Mouse (Mus musculus): Measurements from ENCODE around the gene Nop56.

Gene Nop56

DNA sequence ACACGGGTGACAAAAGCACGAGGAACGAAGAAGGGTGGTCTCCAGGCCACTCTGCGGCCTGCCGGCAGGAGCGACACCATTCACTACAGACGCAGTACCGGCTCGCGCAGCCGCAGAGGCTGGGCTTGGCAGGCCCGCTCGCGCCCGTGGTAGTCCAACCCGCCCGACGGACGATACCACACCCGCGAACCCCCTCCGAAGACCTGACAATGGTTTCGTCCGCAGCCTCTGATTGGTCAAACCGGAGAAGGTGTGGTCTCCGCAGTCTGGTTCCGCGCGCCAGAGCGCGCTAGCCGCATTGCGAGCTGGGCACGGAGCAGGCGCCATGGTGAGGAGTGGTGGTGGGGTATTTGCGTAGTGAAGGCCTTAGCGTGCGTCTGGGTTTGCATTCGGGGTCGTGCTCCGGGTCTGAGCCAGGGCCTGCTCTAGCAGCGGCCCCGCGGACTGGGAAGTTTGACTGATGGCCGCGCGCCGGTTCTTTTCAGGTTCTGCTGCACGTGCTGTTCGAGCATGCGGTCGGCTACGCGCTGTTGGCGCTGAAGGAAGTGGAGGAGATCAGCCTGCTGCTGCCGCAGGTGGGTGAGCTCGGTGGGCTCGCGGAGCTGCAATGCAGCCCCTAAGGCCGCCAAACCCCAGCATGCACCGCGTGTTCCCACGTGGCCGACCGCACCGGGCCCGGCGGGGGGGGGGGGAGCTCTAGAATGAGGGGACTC is at the start of gene Nop56:
Nop56 (plus strand) TSS at position 282 of the 713 bp plus-strand sequence.
- peak; percentile 98 for DNase-seq

DNA sequence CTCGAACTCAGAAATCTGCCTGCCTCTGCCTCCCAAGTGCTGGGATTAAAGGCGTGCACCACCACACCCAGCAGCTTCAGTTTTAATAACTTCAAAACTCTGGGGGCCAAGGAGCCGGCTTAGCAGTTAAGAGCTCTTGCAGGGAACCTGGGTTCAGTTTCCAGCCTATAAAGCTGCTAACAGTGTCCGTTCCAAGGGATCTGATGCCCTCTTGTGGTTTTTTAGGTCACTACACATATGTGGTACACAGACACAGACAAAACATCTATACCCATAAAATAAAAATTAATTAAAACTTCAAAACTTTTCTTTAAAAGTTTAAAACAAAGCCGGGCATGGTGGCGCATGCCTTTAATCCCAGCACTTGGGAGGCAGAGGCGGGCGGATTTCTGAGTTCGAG is 27.3 kb upstream of the Nop56 start:
- DNase-seq, result peak; percentile 12

DNA sequence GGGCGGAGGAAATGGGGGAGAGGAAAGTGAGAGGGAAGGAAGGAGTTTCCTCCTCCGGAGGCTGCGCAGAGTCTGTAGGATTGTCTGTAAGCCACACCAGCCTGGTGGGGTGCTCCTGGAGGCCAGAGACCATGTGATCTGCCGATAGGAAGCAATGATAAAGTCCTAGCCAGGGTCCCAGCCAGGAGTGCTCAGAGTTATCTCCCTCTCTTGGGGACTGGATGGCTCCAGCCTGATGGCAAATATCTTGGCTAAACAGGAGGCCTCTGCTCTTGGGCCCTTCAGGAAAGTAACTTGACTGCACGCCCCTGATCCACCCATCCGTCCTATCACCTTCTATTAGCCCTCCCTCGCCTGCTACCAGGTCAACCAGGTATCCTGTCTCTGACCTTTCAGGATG is 26.0 kb upstream of the Nop56 start:
- no peak for DNase-seq

DNA sequence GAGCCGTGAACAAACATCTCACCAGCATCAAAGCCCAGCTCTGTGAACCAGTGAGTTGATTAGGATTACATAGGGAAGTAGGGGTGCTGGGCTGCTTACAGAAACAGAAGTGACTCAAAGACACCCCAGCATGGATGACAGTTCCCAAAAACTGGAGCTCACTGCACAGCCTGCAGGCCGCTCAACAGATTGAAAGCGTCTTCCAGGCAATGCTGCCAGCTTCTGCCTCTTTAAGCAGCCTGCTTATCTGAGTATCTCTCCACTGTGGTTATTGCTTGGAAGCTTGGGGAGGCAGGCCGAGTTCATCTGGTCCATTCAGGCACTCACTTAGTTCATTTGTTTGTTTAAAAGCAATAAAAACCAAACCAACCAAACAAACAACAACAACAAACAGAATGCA is 17.5 kb upstream of the Nop56 start:
- no peak for DNase-seq

DNA sequence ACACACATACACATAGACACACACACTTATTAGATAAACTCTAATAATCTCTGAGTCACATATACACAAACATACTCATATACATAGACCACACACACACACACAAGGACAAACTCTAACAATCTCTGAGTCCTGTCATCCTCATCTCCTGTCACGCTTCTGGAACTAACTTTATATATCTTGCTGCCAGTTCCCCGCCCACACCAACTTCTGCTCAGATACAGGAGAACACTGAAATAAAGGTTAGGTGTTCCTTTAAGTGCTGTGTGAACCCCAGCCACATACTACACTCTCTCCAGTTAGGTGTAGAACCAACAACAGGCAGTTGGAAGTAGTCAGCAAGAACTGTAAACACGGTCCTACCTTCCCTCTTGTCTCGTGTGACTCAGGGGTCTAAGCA is 13.4 kb upstream of the Nop56 start:
- DNase-seq, result no peak

DNA sequence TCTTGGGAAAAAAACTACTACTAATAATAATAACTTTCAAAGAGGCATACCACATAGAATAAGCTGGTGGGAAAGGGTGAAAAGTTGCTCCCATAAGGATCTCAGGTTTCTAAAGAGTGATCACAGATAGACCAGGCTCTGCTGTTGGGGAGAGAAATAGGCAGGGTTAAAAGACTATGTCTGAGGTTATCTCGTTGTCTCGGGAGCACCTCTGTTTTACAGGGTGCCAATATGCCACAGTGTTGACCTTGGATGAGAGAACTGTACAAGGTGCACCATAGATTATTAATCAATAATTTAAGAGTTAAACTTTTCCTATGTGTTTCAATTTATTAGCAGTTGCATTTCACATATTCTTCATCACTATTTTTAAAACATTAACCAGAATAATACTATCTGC is 12.3 kb upstream of the Nop56 start:
- DNase-seq, result no peak

DNA sequence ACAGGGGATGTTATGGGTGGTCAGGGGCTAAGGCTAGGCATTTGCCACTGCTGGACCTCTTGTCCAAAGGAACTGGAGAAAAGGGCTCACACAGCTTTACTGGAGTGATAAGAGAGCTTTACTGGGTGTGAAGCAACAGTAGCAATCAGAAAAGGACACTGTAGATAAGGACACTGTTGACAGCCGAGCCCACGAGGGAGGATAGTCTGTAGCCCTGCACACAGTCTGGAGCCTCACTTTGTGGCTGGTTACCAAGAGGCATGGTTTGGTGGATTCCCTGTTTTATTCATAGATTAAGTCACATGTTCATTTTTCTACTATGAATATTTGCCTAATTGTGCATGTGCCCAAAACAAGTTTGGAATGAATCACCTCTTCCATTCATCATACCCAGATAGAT is 11.8 kb upstream of the Nop56 start:
- no peak for DNase-seq

DNA sequence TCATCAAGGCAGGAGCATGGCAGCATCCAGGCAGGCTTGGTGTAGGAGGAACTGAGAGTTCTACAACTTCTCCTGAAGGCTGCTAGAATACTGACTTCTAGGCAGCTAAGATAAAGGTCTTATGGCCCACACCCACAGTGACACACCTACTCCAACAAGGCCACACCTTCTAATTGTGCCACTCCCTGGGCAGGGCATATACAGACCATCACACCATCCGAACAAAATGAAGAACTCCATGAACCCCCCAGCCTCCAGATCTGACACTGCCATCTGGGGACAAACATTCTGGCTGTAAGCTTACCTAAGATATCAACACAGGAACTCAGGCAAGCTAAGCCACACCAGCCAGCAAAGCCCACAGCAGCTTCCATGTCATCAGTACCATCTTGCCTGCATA is 8.7 kb upstream of the Nop56 start:
- DNase-seq, result no peak

DNA sequence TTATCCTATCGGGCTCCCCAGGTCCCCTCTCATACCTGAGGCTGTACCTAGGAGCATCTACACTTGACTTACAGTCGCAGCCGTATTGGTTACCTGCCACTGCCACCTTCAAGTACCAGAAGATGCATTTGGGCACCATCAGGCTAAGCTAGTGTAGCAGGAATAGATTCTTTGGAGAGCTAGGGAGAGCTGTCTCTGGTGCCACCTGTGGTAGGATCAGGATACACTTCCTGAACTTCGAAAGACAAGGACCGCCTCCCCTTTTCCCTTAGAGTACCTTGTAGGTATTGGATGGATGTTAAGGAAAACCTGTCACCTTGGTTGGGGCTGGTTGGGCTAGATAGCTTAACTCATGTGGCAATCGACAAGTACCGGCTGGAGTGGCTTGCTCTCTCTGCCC is 6.2 kb upstream of the Nop56 start:
- no peak for DNase-seq

DNA sequence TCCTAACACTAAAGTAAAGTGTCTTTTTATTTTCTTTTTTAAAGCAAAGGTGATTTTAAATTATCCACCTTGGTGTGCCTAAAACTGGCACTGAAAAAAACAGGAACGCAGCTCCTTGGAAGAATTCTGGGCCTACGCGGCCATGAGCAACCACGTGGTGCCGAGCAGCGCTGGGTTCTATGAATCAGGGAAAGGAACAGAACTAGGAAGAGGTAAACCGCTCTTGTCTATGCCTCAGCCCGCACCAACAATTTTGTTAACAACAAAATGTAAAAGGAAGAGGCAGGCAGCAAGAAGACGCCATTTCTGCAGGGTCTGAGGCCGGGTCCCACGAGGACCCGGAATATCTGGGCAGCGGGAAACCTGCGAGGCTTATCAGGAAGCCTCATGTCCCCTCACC is 498 bp upstream of the Nop56 start:
- DNase-seq, result no peak

DNA sequence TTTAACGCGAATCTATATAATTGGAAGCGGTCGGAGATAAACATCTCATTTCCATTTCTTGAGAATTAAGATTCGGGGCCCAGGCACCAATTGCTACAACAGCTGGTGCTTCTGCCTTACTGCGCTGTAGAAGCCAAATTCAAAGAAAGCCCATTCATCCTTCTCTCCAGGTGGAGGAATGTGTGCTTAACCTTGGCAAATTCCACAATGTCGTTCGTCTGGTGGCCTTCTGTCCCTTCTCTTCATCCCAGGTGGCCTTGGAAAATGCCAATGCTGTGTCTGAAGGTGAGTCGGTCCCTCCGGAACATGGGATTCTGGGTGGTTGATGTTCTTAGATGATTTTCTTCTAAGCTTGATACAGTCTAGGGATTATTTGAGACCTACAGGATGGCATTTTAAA is 632 bp downstream of the Nop56 start:
- DNase-seq, result no peak

DNA sequence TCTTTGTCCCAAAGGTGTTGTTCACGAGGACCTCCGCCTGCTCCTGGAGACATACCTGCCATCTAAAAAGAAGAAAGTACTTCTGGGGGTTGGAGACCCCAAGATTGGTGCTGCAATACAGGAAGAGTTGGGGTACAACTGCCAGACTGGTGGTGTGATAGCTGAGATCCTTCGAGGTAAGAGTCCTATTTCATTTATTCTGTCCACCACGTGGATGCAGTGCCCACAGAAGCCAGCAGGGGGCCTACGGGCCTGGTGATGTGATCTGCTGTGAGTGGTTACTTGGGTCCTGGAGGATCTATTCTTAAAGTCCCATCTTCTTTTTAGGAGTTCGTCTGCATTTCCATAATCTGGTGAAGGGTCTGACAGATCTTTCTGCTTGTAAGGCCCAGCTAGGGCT is 1.4 kb downstream of the Nop56 start:
- DNase-seq, result peak; percentile 73

DNA sequence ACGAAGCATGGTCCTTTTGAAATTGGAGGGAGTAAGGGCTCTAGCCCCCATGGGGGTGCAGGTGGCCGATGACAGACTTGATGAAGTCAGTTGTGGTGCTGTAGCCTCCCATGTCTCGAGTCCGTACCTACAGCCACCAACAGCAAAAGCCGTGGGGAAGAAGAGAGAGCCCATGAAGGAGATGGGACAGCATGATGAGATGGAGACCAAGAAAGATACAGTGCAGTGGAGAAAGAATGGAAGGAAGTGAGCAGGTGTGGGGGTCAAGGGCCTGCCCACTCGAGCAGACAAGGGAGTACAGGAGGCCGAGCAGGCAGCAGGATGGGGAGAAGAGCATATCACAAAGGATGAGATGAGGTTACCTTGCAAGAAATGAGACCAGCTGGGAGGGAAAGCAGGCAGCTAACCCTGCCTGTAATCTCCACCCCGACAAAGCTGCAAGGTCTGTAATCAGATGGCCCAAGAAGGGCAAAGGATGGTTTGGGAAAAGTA is 5.4 kb downstream of the Nop56 start:
- no peak for DNase-seq

DNA sequence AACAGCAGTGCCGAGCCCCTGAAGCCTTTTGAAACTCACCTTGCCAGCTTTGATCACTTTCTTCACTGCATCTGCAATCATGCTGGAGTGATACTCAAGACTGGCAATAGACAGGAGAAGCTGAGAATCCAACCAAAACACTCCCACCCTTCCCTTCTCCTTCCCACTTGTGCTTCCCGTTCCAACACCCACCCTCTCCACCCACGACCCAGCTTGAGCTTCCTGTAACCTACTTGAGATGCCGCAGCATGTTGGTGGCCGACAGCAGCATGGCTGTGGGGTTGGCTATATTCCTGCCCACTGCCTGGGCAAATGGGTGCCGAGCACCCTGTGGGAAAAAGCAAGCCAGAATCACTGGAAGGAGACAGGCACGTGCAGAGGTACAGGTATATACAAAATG is 6.0 kb downstream of the Nop56 start:
- DNase-seq, result no peak

DNA sequence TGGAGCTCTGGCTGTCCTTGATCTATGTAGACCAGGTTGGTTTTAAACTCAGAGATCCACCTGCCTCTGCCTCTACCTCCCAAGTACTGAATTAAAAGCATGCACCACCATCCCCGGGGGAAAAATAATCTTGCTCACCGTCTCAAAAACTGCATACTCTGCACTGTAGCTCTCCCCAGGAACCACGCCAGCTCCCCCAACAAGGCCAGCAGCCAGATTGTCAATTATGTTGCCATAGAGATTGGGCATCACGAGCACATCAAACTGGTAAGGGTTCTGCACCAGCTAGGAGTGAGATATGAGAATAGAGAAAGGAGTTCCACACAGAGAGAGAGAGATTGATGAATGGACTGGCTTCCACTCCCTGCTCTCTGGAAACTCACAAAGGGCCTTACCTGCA is 6.6 kb downstream of the Nop56 start:
- DNase-seq, result no peak

DNA sequence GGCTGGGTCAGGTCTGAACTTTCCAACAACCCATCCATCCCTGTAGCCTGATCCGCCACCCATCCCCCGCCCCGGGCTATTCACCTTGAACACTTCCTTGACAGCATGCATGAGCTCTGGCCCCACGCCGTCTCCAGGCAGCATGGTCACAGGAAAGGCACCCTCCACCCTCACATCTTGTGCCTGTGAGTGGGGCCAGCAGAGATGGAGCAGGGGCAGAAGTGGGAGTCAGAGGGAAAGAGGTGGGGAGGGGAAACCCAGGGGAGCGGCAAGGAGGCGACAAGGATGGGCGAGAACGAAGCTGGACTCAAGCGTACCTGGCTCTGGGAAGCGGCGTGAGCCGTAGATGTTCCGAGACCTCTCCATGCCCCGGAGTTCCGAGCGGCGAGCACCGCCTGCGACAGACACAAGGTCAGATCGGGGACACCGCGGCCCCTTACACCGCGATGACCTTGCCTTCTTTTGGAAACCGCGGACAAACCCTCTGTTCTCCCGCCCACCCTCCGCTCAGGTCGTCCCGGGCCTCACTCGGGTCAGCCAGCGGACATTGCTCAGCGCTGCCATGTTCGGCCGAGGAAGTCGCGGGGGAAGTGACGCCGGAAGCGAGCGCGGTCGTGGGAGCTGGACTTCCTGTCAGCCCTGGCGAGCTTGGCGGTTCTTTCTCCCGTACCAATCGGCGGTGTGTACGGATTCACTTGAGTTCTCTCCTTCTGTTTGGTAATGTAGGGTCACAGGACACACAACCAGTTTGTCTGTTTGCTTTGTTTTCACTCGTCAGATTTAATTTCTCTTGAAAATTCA is 9.8 kb downstream of the Nop56 start, which contains the start of gene Idh3b:
Idh3b (minus strand) TSS at position 694 of the 801 bp plus-strand sequence.
- peak; percentile 90 for DNase-seq

DNA sequence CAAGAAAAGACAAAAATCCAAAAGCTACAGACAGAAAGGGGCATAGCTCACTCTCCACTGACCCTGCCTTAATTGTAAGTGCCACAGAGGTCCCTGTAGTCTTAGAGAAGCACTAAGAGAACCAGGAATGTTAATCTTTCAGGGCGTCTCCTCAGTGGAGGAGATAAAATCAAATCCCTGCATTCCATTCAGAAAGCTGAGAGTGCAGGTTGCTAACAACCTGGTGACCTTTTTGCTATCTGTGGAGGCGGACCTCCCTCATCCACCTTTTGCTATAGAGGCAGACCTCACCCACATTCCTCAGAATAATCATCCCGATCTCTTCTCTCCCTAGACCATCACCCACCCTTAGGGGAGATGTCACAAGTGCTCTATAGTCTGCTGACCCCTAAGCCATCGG is 14.9 kb downstream of the Nop56 start:
- no peak for DNase-seq

DNA sequence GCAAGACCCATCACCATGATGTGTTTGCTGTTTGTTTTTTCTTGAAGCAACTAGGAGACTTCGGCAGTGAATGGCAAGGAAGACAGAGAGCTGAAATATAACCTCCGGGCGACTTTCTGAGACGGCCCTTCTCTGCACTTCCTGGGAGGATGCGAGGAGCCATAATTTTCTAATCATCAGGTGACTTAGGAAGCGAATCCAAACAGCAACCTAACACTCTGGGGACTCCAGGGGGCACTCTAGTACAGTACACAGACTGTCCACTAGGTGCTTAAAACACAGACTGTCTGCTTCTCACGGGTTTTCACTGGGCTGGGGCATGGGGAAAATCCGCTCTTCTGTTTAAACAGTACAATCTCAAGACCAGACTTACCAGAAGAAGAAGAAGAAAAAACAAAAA is 17.2 kb downstream of the Nop56 start:
- peak; percentile 71 for DNase-seq

DNA sequence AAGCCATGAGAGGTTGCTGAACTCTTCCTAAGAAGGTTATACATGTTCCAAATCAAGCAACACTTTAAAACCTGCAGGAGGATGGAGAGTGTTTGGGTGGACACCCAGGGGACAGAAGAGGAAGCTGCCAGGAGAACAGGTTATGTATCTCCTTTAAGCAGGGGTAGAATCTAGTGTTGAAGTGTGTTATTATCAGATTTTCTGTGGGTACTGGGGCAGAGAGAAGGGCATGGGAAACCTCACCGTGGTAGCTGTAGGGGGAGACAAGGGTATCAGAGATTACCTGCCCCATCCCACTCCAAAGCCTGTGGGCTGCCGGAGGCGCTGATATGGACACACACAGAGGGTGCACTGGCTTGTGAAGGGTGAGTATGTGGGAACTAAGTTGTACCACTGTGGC is 18.8 kb downstream of the Nop56 start:
- DNase-seq, result no peak

DNA sequence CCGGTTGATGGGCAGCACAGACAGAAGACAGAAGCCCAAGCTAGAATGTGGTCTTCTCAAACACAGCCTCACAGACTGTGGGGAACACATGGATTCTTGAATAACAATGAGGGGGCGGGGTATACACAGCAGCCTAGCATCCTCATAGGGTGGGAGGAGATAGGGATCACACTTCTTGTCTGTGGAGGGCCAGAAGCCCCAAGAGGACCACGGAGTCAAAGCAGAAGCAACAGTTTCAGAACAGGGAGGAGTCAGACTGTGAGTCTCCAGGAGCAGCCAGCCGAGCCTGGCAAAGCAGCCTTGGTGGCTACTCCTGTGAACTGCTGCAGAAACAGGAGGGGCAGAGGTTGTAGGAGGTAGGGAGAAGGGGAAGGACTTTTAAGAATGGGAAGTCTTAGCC is 19.3 kb downstream of the Nop56 start:
- DNase-seq, result no peak

DNA sequence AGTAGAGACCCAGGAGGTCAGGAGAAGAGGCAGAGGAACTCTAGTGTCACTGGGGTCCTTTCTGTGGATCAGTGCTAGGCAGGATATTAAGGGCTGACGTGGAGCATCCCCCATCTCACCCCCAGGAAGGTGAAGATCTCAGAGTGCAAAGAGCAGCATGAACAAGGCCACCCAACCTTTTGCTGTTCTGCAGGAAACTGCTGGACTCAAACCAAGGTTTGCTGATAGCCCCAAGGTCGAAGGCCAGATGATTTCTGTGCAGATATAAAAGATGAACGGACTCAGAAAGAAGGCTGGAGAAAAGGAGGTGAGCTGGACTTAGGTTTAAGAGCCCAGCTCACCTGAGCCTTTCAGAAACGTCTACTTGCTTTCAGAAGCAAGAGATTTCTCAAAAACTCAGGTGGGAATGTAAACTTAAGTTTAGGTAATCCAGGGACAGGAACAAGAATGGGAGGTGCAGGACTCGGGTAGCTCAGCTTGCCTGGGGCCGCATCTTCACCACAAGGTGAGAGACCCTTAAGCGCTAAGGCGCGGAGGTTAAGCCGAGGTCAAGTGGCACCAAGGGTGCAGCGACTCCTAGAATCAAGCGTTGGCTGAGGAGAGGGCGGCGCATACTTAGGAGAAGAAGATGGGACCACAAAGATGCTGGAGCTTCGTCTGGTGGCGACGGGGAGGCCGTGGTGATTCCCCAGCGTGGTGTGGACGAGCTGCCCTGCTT is 20.1 kb downstream of the Nop56 start:
- no peak for DNase-seq

DNA sequence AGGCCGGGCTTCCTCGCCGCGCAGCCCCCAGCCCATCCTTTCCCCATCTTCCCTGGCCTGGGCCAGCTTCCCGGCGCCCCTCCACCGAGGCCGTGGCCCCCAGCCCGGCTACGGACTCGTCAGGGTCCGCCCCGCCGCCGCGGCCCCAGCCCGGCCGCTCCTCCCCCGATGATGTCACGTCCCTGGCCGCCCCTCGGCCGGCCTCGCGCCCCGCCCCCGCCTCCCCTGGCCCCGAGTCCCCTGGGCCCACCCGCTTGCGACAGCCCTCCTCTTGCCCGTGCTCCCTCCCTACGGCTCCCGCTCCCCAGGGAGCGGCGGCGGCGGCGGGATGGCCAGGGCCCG is 20.7 kb downstream of the Nop56 start, which contains the start of gene Ebf4:
Ebf4 (plus strand) TSS at position 234 of the 342 bp plus-strand sequence.
- peak; percentile 54 for DNase-seq

DNA sequence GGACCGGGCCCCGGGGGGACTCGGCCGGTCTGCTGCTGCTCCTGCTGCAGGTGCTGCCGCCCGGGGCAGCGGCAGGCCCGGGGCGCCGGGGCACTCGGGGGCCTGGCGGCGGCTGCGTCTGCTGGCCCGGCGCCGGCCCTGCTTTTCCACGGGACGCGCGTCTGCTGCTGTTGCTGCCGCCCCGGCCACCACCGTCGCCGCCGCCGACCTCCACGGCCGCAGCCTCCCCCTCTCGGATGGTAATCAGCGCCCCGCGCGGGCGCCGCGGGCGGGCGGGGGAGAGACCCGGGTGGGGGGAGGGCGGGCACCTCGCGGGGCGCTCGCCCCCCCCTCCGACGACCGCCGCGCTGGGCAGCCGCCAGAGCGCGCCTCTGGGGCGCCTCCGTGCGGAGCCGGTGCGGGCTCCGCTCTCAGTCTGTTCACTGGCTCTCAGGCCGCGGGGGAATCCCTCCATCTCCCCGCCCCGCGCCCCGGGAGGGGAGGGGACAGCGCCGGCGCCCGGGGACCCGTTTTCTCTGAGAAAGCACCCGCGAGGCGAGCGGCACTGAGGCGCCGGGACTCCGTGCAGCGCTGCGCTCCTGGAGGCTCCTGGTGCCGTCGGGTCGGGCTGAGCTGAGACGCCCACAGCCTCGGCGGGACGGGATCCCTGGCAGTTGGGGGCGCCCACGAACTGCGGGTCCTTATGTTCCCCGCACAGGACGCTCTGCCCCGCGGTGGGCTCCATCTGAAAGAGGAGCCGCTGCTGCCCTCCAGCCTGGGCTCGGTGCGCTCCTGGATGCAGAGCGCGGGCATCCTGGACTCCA is 21.3 kb downstream of the Nop56 start:
- DNase-seq, result peak; percentile 50

Data from right cerebral cortex, postnatal 14 days (tissue).